Mouse (Mus musculus) olfactory bulb, adult 2 months (tissue): ENCODE measurements around the gene Hk2.

Source experiments
- CTCF ChIP-seq: fragments of 200-500 bp; IDR thresholded peaks from 2 replicates; pipeline ENCODE4 v1.5.1; 2012; ENCODE audit warnings: low read depth, mild to moderate bottlenecking, low read length, moderate library complexity; ENCODE audit not compliant: insufficient read depth
- POLR2A ChIP-seq: fragments of 200-500 bp; IDR thresholded peaks from 2 replicates; pipeline ENCODE4 v1.6.1; 2012; ENCODE audit warnings: mild to moderate bottlenecking, low read depth, low read length, moderate library complexity; ENCODE audit not compliant: insufficient read depth

- no peak for TF ChIP-seq POLR2A
- TF ChIP-seq CTCF, result no peak
Observed at GRCm38 (mm10) chr6:82770286-82770685, 4.0 kb downstream of the Hk2 start.
